Mouse (Mus musculus): Measurements from ENCODE around the gene Sgms2. TPM values are rescaled to one million over a fixed set of nuclear protein-coding genes. Genes with fewer than 3 reads are reported as not detected.
A peak's percentile ranks its signal among the peaks of the same experiment; 100 is the strongest.

Sgms2 gene
- polyA plus RNA-seq, 1 experiment from 2014 or later: 3.1 TPM

DNA sequence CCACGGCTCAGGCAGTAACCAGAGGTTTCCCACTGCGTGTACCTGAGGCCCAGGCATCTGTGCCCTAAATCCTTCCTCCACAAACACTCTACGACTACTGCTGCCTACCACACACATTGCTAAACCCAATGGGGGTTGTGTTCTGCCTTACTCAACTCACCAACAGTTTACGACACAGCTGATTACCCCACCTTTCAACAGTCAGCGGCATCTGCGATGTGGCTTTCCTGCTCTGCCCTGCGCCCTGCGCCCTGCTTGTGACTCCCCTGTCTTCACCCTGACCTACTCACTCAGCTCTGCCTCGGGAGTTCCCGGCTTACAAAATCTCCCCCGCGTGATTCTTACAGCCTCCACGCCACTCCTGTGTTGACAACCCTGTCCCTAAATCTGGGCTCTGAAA, 16.7 kb downstream of the Sgms2 start:
- no peaks in the 10 kb centered on the region for H3K4me1 ChIP-seq (ENCODE audit: insufficient read depth)
- H3K9ac ChIP-seq: no peak overlapping the region
- WGBS: 66% methylated on average over 13 of the region's 13 CpGs
- H3K9me3 ChIP-seq (ENCODE audit: low read depth, low read length): no peaks in the 10 kb centered on the region
- TF ChIP-seq CTCF (IDR thresholded peaks at IDR 0.05; ENCODE audit: low read depth): no peak
- ATAC-seq (ENCODE audit: insufficient read depth): no peak
- H3K27ac ChIP-seq (ENCODE audit: low read depth): no peak overlapping the region
- no peak for DNase-seq
- no peak overlapping the region for H3K4me3 ChIP-seq (ENCODE audit: low read depth, low read length)
- H3K4me2 ChIP-seq: no peak overlapping the region
- H3K27me3 ChIP-seq (ENCODE audit: insufficient read depth, low read length): no peaks in the 10 kb centered on the region
- no peaks in the 10 kb centered on the region for H3K36me3 ChIP-seq (ENCODE audit: insufficient read depth)

DNA sequence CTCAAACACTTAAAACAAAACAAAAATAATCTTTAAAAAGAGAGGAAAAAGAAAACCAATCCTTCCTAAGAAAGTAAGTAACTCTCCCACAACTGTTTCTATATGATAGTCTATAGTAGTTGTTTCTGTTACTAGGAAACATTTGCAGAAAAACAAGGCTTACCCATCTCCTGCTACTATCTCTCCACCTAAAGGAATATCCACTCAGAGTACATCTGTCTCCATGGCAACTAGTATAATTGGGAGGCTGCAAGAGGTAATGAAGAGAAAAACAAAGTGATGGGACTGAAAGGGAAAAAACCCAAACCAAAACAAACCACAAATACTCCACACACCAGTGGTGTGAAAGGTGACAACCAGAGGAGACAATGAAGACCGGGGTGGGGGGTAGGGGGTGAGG, 17.7 kb downstream of the Sgms2 start:
- WGBS: 17% methylated on average over 1 of the region's 1 CpGs

DNA sequence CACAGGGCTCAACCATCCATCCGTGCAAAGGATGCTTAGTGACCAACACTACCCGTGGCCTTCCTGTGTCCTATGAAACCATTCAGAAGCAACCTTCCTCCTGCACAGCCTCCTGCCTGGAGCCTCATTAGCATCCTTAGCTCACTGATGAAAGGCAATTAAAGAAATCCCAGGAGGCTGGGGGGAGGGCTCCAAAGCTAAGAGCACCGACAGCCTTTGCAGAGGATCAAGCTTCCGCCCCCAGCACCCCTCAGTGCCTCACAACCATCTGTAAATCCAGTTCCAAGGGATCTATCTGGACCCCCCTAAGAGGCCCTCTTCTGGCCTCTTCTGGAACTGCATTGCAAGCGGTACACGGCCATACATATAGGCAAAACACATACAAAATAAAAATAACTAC, 19.4 kb downstream of the Sgms2 start:
- DNase-seq (no peak), ATAC-seq (ENCODE audit: insufficient read depth) (no peak)
- H3K9me3 ChIP-seq (ENCODE audit: low read depth, low read length): no peaks in the 10 kb centered on the region
- WGBS: 70% methylated on average over 6 of the region's 6 CpGs
- no peak overlapping the region for H3K27ac ChIP-seq (ENCODE audit: low read depth)
- no peaks in the 10 kb centered on the region for H3K4me1 ChIP-seq (ENCODE audit: insufficient read depth)
- no peak overlapping the region for H3K4me3 ChIP-seq (ENCODE audit: low read depth, low read length)
- no peak overlapping the region for H3K4me2 ChIP-seq
- H3K9ac ChIP-seq: no peak overlapping the region
- peak; percentile 36; the same call in 1 of the 2 replicates for TF ChIP-seq CTCF (IDR thresholded peaks at IDR 0.05; ENCODE audit: low read depth)
- no peaks in the 10 kb centered on the region for H3K36me3 ChIP-seq (ENCODE audit: insufficient read depth)
- H3K27me3 ChIP-seq (ENCODE audit: insufficient read depth, low read length): no peaks in the 10 kb centered on the region

More for the DNA sequence above, 17.7 kb downstream of the Sgms2 start:
- Histone ChIP-seq H3K9ac (no peak overlapping the region), H3K4me1 (ENCODE audit: insufficient read depth) (no peaks in the 10 kb centered on the region), H3K4me3 (ENCODE audit: low read depth, low read length) (no peak overlapping the region), H3K9me3 (ENCODE audit: low read depth, low read length) (no peaks in the 10 kb centered on the region), H3K27me3 (ENCODE audit: insufficient read depth, low read length) (no peaks in the 10 kb centered on the region), H3K4me2 (no peak overlapping the region), H3K27ac (ENCODE audit: low read depth) (no peak overlapping the region), H3K36me3 (ENCODE audit: insufficient read depth) (no peaks in the 10 kb centered on the region)
- TF ChIP-seq CTCF (IDR thresholded peaks at IDR 0.05; ENCODE audit: low read depth): no peak
- DNase-seq: no peak
- no peak for ATAC-seq (ENCODE audit: insufficient read depth)

DNA sequence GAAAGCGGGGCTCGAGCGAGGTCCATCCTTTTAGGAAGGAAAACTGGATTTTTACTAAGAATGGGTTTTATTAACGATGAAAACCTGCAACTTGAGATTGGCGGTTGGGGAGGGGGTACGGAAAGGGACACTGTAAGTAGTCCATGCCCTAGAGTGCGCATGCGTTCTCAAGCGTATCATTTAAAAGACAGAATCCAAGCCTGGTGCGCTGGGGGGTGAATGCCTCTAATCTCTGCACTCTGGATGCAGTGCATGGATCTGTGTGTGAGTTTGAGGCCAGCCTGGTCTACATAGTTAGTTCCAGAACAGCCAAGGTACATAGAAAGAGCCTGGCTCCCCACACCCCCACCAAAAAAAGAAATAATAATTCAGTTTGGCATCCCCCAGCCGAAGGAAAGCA, 19.8 kb downstream of the Sgms2 start:
- WGBS: 69% methylated on average over 11 of the region's 11 CpGs
- Histone ChIP-seq H3K27me3 (ENCODE audit: insufficient read depth, low read length) (no peaks in the 10 kb centered on the region), H3K4me1 (ENCODE audit: insufficient read depth) (no peaks in the 10 kb centered on the region), H3K27ac (ENCODE audit: low read depth) (no peak overlapping the region), H3K4me3 (ENCODE audit: low read depth, low read length) (no peak overlapping the region), H3K9me3 (ENCODE audit: low read depth, low read length) (no peaks in the 10 kb centered on the region), H3K4me2 (no peak overlapping the region), H3K36me3 (ENCODE audit: insufficient read depth) (no peaks in the 10 kb centered on the region), H3K9ac (no peak overlapping the region)
- DNase-seq (no peak), ATAC-seq (ENCODE audit: insufficient read depth) (no peak)
- no peak for TF ChIP-seq CTCF (IDR thresholded peaks at IDR 0.05; ENCODE audit: low read depth)

DNA sequence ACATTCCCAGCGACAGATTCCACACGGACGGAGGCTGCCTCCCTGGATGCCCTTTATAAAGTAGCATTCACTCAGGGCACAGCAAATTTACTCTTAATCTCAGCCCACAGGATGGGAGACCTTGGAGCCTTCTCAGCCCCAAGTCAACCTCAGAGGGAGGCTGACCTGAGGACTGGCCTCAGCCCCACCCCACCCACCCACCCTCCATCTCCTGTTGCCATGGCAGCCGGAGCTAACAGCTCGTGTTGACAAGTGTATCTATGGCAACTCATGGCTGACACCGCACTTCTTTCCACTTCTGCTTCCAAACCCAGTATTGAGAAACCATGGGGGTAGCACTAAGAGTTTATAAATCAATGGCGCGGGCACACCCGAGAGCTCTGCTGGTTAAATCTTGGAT, 20.4 kb downstream of the Sgms2 start:
- H3K36me3 ChIP-seq (ENCODE audit: insufficient read depth): no peaks in the 10 kb centered on the region
- DNase-seq: peak; percentile 52
- TF ChIP-seq CTCF (IDR thresholded peaks at IDR 0.05; ENCODE audit: low read depth): no peak
- H3K27me3 ChIP-seq (ENCODE audit: insufficient read depth, low read length): no peaks in the 10 kb centered on the region
- H3K4me1 ChIP-seq (ENCODE audit: insufficient read depth): no peaks in the 10 kb centered on the region
- no peak overlapping the region for H3K4me2 ChIP-seq
- peak; percentile 69; the same call in 1 of the 2 replicates for ATAC-seq (ENCODE audit: insufficient read depth)
- no peaks in the 10 kb centered on the region for H3K9me3 ChIP-seq (ENCODE audit: low read depth, low read length)
- no peak overlapping the region for H3K27ac ChIP-seq (ENCODE audit: low read depth)
- H3K4me3 ChIP-seq (ENCODE audit: low read depth, low read length): no peak overlapping the region
- WGBS: 27% methylated on average over 9 of the region's 9 CpGs
- no peak overlapping the region for H3K9ac ChIP-seq

DNA sequence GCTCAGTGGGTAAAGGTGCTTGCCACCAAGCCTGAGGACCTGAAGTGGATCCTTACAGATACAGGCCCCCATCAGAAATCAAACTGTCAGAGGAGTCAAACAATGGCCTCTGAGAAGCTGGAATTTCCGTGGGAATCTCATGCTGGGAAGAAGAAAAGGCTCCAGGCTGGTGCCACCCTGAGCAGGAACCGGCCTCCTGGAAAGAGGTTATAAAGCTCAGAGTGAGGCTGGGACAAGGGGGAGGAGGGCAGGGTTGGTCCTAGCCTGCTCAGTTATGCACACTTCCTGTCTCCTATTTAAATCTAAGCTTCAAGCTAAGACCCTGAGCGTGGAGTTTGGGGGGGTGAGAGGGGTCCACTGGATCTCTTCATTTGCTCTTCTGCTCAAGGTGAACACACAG, 21.6 kb downstream of the Sgms2 start:
- H3K4me3 ChIP-seq (ENCODE audit: low read depth, low read length): no peak overlapping the region
- DNase-seq: no peak
- no peak for ATAC-seq (ENCODE audit: insufficient read depth)
- H3K4me2 ChIP-seq: no peak overlapping the region
- no peak for TF ChIP-seq CTCF (IDR thresholded peaks at IDR 0.05; ENCODE audit: low read depth)
- H3K27ac ChIP-seq (ENCODE audit: low read depth): no peak overlapping the region
- H3K36me3 ChIP-seq (ENCODE audit: insufficient read depth): no peaks in the 10 kb centered on the region
- 39% methylated on average over 3 of the region's 3 CpGs for WGBS
- no peaks in the 10 kb centered on the region for H3K27me3 ChIP-seq (ENCODE audit: insufficient read depth, low read length)
- no peaks in the 10 kb centered on the region for H3K9me3 ChIP-seq (ENCODE audit: low read depth, low read length)
- H3K9ac ChIP-seq: no peak overlapping the region
- no peaks in the 10 kb centered on the region for H3K4me1 ChIP-seq (ENCODE audit: insufficient read depth)

DNA sequence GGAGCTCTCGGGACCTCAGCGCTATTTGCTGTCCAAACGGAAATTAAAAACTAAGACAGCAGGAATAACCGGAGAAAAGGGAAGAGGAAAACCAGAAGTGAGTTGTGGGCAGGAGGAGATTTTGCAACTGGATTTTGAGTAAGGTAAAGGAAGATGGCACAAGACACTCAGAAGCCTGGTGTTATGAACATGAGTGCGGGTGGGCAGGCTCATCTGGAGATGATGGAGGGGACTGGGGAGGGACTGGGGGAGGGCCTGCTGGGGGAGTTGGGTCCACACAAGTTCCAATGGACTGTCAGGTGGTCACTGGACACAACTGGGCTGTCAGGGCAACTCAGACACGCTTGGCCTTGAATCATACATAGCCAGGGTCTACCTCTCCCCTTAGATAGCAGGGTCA, 24.8 kb downstream of the Sgms2 start:
- no peak overlapping the region for H3K27ac ChIP-seq (ENCODE audit: low read depth)
- H3K9ac ChIP-seq: no peak overlapping the region
- no peaks in the 10 kb centered on the region for H3K36me3 ChIP-seq (ENCODE audit: insufficient read depth)
- no peak overlapping the region for H3K4me2 ChIP-seq
- ATAC-seq (ENCODE audit: insufficient read depth) (no peak), DNase-seq (no peak)
- no peak overlapping the region for H3K4me3 ChIP-seq (ENCODE audit: low read depth, low read length)
- 0 out of 2 replicates have a peak, but pooled peaks cover 3% of the 10 kb centered on the region for H3K4me1 ChIP-seq (ENCODE audit: insufficient read depth)
- no peaks in the 10 kb centered on the region for H3K9me3 ChIP-seq (ENCODE audit: low read depth, low read length)
- TF ChIP-seq CTCF (IDR thresholded peaks at IDR 0.05; ENCODE audit: low read depth): no peak
- no peaks in the 10 kb centered on the region for H3K27me3 ChIP-seq (ENCODE audit: insufficient read depth, low read length)
- 78% methylated on average over 6 of the region's 6 CpGs for WGBS
